Mouse (Mus musculus) urinary bladder, postnatal 36 days (tissue): ENCODE measurements at regions not wholly inside any gene's neighbourhood (a gene's known extent, or its start where the extent isn't known, plus 50 kb on each side); places are given as distances from the start of the nearest gene placed in this dataset.
"Not testable (repeated sequence)": the region's sequence is repeated elsewhere in the genome, so short reads cannot be mapped to it uniquely, and the experiment has no call there.

Experiments
- DNase-seq, 2 experiments: peaks; one replicate each; pipeline ENCODE4 v3.0.0; 2022; ENCODE audit warnings: low spot score in 2 of 2, mixed read lengths in 1 of 2

GRCm38 (mm10) chr10:14333344-14333743 is 212.1 kb downstream of the Adgrg6 start:
- DNase-seq, result no peak

- no peak for DNase-seq
Observed at GRCm38 (mm10) chr10:14332688-14333117, 212.8 kb downstream of the Adgrg6 start.

- no peak for DNase-seq
Observed at GRCm38 (mm10) chr10:14328846-14329245, 216.6 kb downstream of the Adgrg6 start.

- DNase-seq, result no peak
Observed at GRCm38 (mm10) chr10:14326229-14326628, 219.2 kb downstream of the Adgrg6 start.

GRCm38 (mm10) chr10:14321503-14321902 is 224.0 kb downstream of the Adgrg6 start:
- peak; percentile 62 to 74 for DNase-seq

GRCm38 (mm10) chr10:14315232-14315631 is 230.2 kb downstream of the Adgrg6 start:
- no peak for DNase-seq

GRCm38 (mm10) chr10:14314607-14315006 is 230.9 kb downstream of the Adgrg6 start:
- no peak for DNase-seq

GRCm38 (mm10) chr10:14314004-14314581 is 231.4 kb downstream of the Adgrg6 start:
- no peak for DNase-seq

- no peak for DNase-seq
Observed at GRCm38 (mm10) chr10:14312959-14313358, 232.5 kb downstream of the Adgrg6 start.

GRCm38 (mm10) chr10:14311962-14312361 is 233.5 kb downstream of the Adgrg6 start:
- DNase-seq, result no peak

GRCm38 (mm10) chr10:14306811-14307210 is 238.6 kb downstream of the Adgrg6 start:
- DNase-seq, result no peak

- peak in 1 of 2 experiments; percentile 7 for DNase-seq
Observed at GRCm38 (mm10) chr10:14303476-14303875, 242.0 kb downstream of the Adgrg6 start.

- no peak for DNase-seq
Observed at GRCm38 (mm10) chr10:14296147-14296546, 249.3 kb downstream of the Adgrg6 start.

- DNase-seq, result not testable (repeated sequence)
Observed at GRCm38 (mm10) chr10:14292701-14293100, 252.8 kb downstream of the Adgrg6 start.

- no peak for DNase-seq
Observed at GRCm38 (mm10) chr10:14287551-14287950, 257.9 kb downstream of the Adgrg6 start.

GRCm38 (mm10) chr10:14276631-14277030 is 268.8 kb downstream of the Adgrg6 start:
- DNase-seq, result no peak

GRCm38 (mm10) chr10:14275477-14275876 is 270.0 kb downstream of the Adgrg6 start:
- DNase-seq, result no peak

- DNase-seq, result no peak
Observed at GRCm38 (mm10) chr10:14270008-14270407, 275.5 kb downstream of the Adgrg6 start.

GRCm38 (mm10) chr10:14267641-14268040 is 277.8 kb downstream of the Adgrg6 start:
- no peak for DNase-seq

GRCm38 (mm10) chr10:14239670-14240069 is 273.8 kb downstream of the Hivep2 start:
- no peak for DNase-seq

GRCm38 (mm10) chr10:14234896-14235604 is 269.2 kb downstream of the Hivep2 start:
- no peak for DNase-seq

- no peak for DNase-seq
Observed at GRCm38 (mm10) chr10:14234005-14234602, 268.2 kb downstream of the Hivep2 start.

- DNase-seq, result no peak
Observed at GRCm38 (mm10) chr10:14233335-14233734, 267.5 kb downstream of the Hivep2 start.
